Mouse (Mus musculus) olfactory bulb, adult 2 months (tissue): ENCODE results near the gene Skil.

Source experiments
- CTCF ChIP-seq: fragments of 200-500 bp; IDR thresholded peaks from 2 replicates; pipeline ENCODE4 v1.5.1; 2012; ENCODE audit warnings: low read depth, mild to moderate bottlenecking, low read length, moderate library complexity; ENCODE audit not compliant: insufficient read depth
- POLR2A ChIP-seq: fragments of 200-500 bp; IDR thresholded peaks from 2 replicates; pipeline ENCODE4 v1.6.1; 2012; ENCODE audit warnings: mild to moderate bottlenecking, low read depth, low read length, moderate library complexity; ENCODE audit not compliant: insufficient read depth

DNA sequence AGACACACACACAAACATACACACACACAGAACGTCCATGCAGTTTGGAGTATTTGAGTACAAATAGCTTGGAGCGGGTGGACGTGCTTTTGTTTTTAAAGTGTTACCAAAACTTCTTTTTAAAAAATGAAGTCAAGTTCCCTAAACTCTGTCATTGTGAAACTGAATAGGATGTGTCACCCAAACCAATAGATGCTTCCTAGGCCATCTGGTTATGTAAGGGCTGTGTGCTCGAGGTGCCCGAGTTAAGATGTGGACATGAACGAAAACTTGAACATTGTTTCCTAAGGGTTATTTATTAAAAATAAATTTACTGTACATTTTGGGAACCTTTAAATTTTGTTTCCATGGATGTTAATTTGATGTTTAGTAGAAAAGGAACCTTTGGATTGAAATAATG lies 11.7 kb downstream of the Skil start:
- TF ChIP-seq CTCF (no peak), POLR2A (no peak)
